Mouse (Mus musculus) heart, embryonic 13.5 days (tissue): ENCODE measurements at regions not wholly inside any gene's neighbourhood (a gene's known extent, or its start where the extent isn't known, plus 50 kb on each side); places are given as distances from the start of the nearest gene placed in this dataset.
A peak's percentile ranks its signal among the peaks of the same experiment; 100 is the strongest.

Experiments used
- ATAC-seq: fragments of 200-750 bp; cut with Nextera tagmentation; 2 replicates; pipeline ENCODE4 v1.8.0; 2017; ENCODE audit warnings: moderate TSS enrichment; ENCODE audit not compliant: insufficient number of reproducible peaks, low FRiP score, low TSS enrichment; ENCODE audit errors: extremely low read depth
- H3K27ac ChIP-seq: fragments of 300-500 bp; sonication (generic); replicated peaks from 2 replicates; pipeline ENCODE4 v1.5.1; 2015; ENCODE audit warnings: moderate library complexity, mild to moderate bottlenecking, inconsistent platforms
- H3K27me3 ChIP-seq: fragments of 300-500 bp; sonication (generic); replicated peaks from 2 replicates; pipeline ENCODE4 v1.6.1; 2015; ENCODE audit warnings: mild to moderate bottlenecking, inconsistent platforms
- H3K36me3 ChIP-seq: fragments of 300-500 bp; sonication (generic); 2 replicates; pipeline ENCODE4 v1.6.1; 2015; ENCODE audit warnings: mild to moderate bottlenecking, inconsistent platforms
- H3K4me1 ChIP-seq: fragments of 300-500 bp; sonication (generic); 2 replicates; pipeline ENCODE4 v1.6.1; 2015; ENCODE audit warnings: inconsistent platforms
- H3K4me2 ChIP-seq: fragments of 300-500 bp; sonication (generic); 2 replicates; pipeline ENCODE4 v1.6.1; 2015; ENCODE audit warnings: inconsistent platforms, mild to moderate bottlenecking, moderate library complexity
- H3K4me3 ChIP-seq: fragments of 300-500 bp; sonication (generic); 2 replicates; pipeline ENCODE4 v1.5.1; 2015; ENCODE audit warnings: moderate library complexity, mild to moderate bottlenecking, inconsistent platforms
- H3K9ac ChIP-seq: fragments of 300-500 bp; sonication (generic); 2 replicates; pipeline ENCODE4 v1.6.1; 2015; ENCODE audit warnings: inconsistent platforms, mild to moderate bottlenecking, moderate library complexity
- H3K9me3 ChIP-seq: fragments of 300-500 bp; sonication (generic); 2 replicates; pipeline ENCODE4 v1.6.1; 2016; ENCODE audit warnings: inconsistent platforms
- WGBS: fragments of 180-500 bp; shearing (Covaris S2); methylation state at CpG from one replicate; pipeline ENCODE4 v1.1.7; 2015; ENCODE audit warnings: mixed read lengths; 5-methylcytosine and 5-hydroxymethylcytosine counted together

DNA sequence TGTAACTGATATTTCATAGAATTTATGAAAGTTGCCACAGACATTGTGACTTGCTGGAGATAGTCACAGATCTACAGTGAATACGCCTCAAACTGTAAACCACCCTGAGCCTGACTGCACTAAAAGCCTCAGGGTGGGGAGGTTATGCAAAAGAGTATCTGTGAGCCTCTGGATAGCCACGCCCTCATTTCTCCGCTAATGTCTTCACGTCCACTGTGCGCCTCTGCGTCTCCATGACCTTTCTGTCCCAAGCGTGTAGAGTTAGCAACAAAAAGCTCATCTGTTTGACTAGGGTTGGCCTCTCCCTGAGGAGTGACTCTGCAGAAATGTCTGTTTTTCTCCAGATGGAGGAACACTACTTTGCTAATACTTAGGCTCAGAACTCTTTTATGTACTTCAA, 170.8 kb upstream of the Gm49356 start:
- H3K36me3 ChIP-seq, result no peaks in the 10 kb centered on the region
- peaks cover 5% of the 10 kb centered on the region; the same call in 1 of the 2 replicates for H3K27me3 ChIP-seq
- H3K27ac ChIP-seq, result no peak overlapping the region
- H3K4me2 ChIP-seq, result no peak overlapping the region
- WGBS, result 70% methylated on average over 7 of the region's 7 CpGs
- H3K4me1 ChIP-seq, result no peaks in the 10 kb centered on the region
- no peak overlapping the region for H3K4me3 ChIP-seq
- H3K9ac ChIP-seq, result no peak overlapping the region
- ATAC-seq, result no peak
- H3K9me3 ChIP-seq, result no peaks in the 10 kb centered on the region

DNA sequence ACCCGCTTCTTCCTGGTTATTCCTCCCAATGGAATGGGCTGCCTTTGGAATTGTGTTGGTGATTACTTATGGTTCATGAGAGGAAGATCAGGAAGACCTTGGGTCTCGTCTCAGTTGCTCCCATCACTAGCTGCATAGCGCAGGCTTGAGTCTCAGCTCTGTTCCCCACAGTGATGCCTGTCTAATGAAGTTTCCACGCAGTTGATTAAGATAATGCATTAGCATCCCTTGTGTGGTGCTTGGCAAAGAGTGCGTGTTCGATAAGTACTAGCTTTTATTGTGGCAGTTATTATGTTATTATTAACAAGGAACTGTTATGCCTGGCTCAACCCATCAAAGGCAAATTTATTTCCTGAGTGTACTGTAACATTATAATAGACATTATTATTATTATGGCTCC, 169.7 kb upstream of the Gm49356 start:
- H3K4me2 ChIP-seq, result no peak overlapping the region
- H3K27ac ChIP-seq, result no peak overlapping the region
- no peak overlapping the region for H3K4me3 ChIP-seq
- H3K9ac ChIP-seq, result no peak overlapping the region
- no peaks in the 10 kb centered on the region for H3K36me3 ChIP-seq
- no peaks in the 10 kb centered on the region for H3K9me3 ChIP-seq
- WGBS, result 82% methylated on average over 6 of the region's 6 CpGs
- no peaks in the 10 kb centered on the region for H3K4me1 ChIP-seq
- H3K27me3 ChIP-seq, result peaks cover 2% of the 10 kb centered on the region; the same call in 1 of the 2 replicates
- ATAC-seq, result no peak

DNA sequence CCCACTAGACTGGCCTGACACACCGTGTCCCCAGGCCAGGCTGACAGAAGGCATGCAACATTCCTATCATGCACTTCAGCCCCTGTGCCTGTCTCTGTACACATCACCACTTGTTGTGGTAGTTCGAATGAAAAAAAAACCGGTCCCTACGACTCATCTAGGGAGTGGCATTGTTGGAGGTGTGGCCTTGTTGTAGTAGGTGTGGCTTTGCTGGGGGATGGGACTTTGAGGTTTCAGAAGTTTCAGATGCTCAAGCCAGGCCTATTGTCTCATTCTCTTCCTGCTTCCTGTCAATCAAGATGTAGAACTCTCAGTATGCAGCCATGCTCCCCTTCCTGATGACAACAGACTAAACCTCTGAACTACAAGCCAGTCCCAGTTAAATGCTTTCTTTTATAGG, 162.1 kb upstream of the Gm49356 start:
- H3K4me3 ChIP-seq, result no peak overlapping the region
- 44% methylated on average over 4 of the region's 4 CpGs for WGBS
- H3K4me1 ChIP-seq, result peaks cover 16% of the 10 kb centered on the region
- H3K27me3 ChIP-seq, result 0 out of 2 replicates have a peak, but pooled peaks cover 3% of the 10 kb centered on the region
- H3K9me3 ChIP-seq, result no peaks in the 10 kb centered on the region
- H3K9ac ChIP-seq, result no peak overlapping the region
- H3K4me2 ChIP-seq, result no peak overlapping the region
- no peak for ATAC-seq
- H3K36me3 ChIP-seq, result no peaks in the 10 kb centered on the region
- H3K27ac ChIP-seq, result no peak overlapping the region

DNA sequence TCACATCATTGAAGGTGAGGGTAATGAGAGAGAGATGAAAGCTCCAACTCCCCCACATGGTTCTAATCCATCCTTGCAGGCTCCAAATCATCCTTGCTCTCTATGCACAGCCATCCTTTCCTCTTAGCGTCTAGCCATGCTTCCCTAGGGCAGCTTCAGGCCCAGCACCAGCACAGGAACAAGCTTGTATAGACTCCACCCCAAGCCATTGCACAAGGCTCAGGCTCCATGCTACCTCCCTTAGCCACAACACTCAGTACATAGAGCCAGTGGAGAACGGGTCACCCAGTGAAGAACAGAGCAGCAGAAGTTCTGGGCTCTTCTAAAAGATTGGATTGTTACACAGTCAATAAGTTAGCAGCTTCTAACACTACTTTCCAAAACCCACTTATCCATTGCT, 160.8 kb upstream of the Gm49356 start:
- H3K36me3 ChIP-seq, result no peaks in the 10 kb centered on the region
- no peak overlapping the region for H3K27ac ChIP-seq
- H3K9me3 ChIP-seq, result no peaks in the 10 kb centered on the region
- peaks cover 19% of the 10 kb centered on the region for H3K4me1 ChIP-seq
- H3K4me2 ChIP-seq, result no peak overlapping the region
- H3K27me3 ChIP-seq, result 0 out of 2 replicates have a peak, but pooled peaks cover 3% of the 10 kb centered on the region
- ATAC-seq, result no peak
- WGBS, result 88% methylated on average over 2 of the region's 2 CpGs
- no peak overlapping the region for H3K4me3 ChIP-seq
- no peak overlapping the region for H3K9ac ChIP-seq

DNA sequence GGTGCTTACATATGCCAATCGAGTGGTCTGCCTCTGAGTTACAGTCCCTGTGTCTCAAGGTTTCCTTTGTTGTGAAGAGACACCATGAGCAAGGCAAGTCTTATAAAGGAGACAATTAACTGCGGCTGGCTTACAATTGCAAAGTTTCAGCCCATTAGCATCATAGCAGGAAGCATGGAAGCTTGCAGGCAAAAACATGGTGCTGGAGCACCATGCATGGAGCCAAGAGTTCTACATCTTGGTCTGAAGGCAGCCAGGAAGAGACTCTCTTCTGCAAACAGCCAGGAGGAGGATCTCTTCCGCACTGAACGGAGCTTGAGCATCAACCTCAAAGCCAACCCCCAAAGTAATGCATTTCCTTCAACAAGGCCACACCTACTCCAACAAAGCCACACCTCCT, 158.2 kb upstream of the Gm49356 start:
- H3K36me3 ChIP-seq, result no peaks in the 10 kb centered on the region
- no peak overlapping the region for H3K4me2 ChIP-seq
- no peak overlapping the region for H3K4me3 ChIP-seq
- no peak for ATAC-seq
- 0 out of 2 replicates have a peak, but pooled peaks cover 3% of the 10 kb centered on the region for H3K27me3 ChIP-seq
- 78% methylated on average over 4 of the region's 4 CpGs for WGBS
- H3K4me1 ChIP-seq, result peaks cover 24% of the 10 kb centered on the region
- no peaks in the 10 kb centered on the region for H3K9me3 ChIP-seq
- no peak overlapping the region for H3K9ac ChIP-seq
- H3K27ac ChIP-seq, result no peak overlapping the region

DNA sequence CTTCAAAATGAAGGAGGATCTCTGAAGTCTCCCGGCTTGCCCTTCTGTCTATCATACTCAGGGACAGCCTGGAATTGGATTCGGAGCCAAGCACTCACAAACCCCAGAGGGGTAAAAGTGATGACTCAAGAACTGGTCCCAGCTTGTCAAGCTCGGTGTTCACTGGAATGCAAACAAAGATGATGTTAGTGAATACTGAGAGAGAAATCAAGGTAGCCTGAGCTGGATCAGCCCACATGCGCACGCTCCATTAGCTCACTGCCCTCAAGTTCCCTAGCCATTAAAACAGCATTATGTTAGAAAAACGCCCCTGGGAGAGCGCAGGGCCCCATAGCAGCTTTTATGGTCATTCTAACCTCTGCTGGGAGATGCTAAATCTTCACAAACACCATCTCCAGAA, 157.8 kb upstream of the Gm49356 start:
- H3K27me3 ChIP-seq, result 0 out of 2 replicates have a peak, but pooled peaks cover 3% of the 10 kb centered on the region
- peak overlapping the region; percentile 28; the same call in 1 of the 2 replicates for H3K4me2 ChIP-seq
- no peaks in the 10 kb centered on the region for H3K9me3 ChIP-seq
- no peak overlapping the region for H3K4me3 ChIP-seq
- ATAC-seq, result no peak
- 69% methylated on average over 7 of the region's 7 CpGs for WGBS
- H3K9ac ChIP-seq, result no peak overlapping the region
- H3K4me1 ChIP-seq, result peaks cover 23% of the 10 kb centered on the region
- no peaks in the 10 kb centered on the region for H3K36me3 ChIP-seq
- no peak overlapping the region for H3K27ac ChIP-seq

DNA sequence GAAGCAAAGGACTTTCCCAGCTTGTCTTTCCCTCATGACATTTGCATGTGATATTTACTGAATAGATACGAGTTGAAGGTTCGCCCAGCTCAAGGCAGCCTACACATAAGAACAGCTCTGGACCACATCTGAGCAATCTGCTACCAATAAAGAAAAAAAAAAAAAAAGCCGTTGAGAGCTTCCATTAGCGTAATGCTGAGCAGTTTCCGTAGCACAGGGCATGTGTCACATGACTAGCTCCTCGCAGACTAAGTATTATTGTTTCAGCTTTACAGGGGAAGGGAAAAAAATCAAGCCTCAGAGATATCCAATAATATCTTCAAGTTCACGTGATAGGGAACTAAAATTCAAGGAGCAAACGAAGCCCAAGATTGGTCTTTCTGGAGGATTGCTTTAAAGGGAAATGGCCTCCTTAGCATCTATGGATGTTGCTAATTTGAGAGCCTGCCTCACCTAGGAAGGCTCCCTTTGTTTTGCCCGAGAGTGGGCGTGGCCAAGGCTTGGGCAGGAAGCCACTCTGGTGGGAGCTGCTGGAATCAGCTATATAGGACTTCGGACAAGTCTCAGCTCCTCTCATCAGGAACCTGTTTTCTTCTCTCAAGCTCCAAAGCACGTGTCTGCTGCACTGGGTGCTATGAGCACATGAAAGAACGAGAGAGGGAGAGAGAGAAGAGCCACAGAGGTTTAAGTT, 157.0 kb upstream of the Gm49356 start:
- Histone ChIP-seq H3K36me3 (no peaks in the 10 kb centered on the region), H3K27ac (no peak overlapping the region), H3K9me3 (no peaks in the 10 kb centered on the region), H3K4me3 (no peak overlapping the region), H3K4me2 (peak overlapping the region; percentile 28), H3K27me3 (0 out of 2 replicates have a peak, but pooled peaks cover 3% of the 10 kb centered on the region), H3K4me1 (peaks cover 23% of the 10 kb centered on the region), H3K9ac (no peak overlapping the region)
- no peak for ATAC-seq
- WGBS, result 40% methylated on average over 13 of the region's 13 CpGs
